Mouse (Mus musculus): ENCODE measurements at regions not wholly inside any gene's neighbourhood (a gene's known extent, or its start where the extent isn't known, plus 50 kb on each side); places are given as distances from the start of the nearest gene placed in this dataset.

- no peak for DNase-seq
Observed at GRCm38 (mm10) chr3:16941146-16941545, 934.9 kb upstream of the Gm5150 start.

GRCm38 (mm10) chr3:16939533-16939932, 933.3 kb upstream of the Gm5150 start:
- DNase-seq: no peak

DNA sequence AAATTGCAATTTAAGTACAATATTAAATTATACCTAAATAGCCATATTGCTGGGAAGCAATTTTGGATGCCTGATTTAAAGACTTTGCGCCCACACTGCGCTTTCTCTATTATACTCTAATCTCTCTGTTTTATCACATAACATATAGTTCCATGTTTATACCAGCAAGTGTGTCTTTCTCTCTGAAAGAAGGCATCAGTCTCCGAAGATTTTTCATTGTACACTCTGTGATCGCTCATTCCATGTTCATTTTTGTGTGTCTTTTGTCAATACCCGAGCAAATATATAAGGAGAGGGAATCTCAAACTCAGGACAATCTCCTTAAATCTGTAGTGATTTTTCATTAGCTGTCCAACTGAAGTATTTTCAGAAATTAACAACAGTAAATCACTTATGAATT, 932.9 kb upstream of the Gm5150 start:
- DNase-seq: no peak

DNA sequence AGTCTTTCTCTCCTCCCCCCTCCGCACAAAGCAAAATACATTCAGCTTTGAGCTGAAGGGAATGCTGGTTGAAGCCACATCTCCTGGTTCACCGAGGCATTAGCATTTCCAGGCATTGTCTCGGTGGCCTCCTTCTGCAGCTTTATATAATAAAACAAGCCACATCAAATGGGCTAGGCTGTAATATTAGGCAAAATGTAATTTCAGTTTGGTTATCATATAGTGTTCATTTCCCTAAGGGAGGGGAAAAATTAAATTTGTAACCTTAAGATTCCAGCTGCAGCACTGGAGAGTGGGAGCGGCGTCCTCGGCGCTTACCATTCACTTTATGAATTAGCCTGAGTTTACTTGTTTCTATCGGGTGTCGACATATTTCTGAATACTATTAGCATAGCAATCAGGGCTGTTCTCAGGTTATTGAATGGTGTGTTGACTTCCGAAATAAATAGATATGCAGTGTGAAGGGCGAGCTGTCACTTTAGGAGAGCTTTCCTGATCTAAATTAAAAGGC, 932.3 kb upstream of the Gm5150 start:
- no peak for DNase-seq

DNA sequence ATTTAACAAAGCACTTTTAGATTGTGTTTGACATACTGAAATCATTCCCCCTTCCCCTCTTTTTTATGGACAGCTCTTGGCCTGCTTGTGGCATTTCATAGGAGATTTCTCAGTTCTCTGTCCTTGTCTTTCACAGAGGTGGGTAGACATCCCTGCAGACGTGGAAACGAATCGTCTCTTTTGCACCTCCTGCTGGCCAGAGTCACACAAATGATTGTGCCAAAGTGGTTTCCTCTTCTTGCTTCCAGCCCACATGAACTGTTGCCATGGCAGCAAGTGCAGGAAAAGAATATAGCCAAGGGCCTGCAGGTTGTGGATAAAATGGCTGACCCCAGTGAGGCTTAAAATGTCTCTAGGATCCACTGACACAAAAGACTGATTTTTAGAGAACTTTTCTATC, 924.1 kb upstream of the Gm5150 start:
- DNase-seq: peak; percentile 67

DNA sequence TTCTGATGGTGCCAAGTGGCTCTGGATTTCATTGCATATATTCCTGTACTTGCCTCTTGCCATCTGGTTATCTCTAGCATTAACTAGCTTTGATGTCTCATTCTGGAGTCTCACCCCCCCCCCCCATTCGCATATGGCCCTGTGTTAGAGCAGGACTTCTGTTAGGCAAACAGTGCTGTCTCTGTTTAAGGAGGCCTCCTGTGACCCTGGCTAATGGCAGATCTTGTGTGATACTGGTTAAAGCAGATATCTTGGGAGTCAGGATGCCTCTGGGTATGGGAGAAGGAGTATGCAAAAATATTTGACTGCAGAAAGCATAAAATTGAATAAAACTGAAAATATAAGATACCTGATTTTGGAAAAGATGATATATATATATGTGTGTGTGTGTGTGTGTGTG, 923.6 kb upstream of the Gm5150 start:
- DNase-seq: no peak

DNA sequence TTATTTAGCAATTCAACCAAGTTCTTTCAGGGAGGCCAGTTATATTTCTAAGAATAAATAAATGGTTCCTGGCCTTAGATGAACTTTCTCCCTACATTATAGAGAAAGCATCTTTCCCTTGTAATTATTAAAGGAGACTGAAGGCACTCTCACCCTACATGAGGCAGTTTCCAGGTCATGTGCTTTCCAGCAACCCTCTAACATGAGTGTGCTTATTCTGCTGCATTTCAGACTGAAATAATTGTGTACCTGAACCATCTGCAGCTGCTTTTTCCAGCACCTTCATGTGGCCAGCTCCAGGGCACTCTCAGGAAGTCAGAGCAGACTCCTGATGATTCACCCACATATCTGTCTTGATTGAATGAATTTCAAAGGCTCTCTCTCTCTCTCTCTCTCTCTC, 917.8 kb upstream of the Gm5150 start:
- DNase-seq: no peak

DNA sequence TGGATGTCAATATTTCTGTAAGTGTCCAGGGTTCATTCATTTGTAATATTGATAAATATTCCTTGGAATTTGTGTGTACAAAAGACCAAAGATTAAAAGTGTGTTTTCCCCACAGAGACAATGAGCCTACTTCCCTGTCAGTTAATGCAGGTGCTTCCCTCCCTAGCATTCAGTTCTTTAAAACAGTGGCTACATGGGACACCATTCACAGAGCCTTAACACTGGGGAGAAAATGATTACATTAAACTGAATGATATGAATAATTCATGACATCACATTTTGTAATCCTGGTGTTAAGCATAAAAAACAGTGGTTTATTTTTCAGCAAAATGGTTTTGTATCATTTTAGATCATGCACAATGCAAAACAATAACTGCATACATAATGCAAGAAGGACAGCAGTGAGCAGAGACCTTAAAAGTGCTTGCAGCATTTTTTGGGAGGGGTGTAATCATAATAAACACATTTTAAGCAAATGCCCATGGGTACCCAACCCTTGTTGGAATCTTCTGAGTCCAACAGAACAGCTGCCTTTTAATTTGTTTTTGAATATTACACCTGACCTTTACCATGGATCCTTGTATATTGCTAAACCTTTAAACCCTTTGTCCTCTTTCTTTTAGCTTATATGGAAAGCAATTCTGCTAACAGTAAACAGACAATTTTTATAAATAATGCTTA, 917.1 kb upstream of the Gm5150 start:
- no peak for DNase-seq

DNA sequence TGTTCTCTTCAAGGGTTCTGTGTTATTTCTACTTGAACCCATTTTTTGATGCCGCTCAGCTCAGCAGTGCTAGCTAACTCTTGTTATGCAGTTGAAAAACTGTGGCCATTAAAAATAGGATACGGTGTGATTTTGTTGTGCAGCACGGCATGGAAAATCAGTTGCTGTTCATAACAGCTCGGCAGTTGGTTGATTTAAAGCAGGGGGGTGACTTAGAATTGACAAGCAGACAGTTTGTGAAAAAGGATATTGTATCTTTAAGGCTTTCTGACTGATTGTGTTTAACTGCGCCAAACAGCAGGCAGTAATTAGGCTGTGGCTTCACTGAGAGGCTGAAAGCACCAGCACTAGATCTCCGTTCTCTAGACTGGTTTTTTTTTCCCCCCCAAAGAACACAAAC, 915.1 kb upstream of the Gm5150 start:
- peak; percentile 15 for DNase-seq

DNA sequence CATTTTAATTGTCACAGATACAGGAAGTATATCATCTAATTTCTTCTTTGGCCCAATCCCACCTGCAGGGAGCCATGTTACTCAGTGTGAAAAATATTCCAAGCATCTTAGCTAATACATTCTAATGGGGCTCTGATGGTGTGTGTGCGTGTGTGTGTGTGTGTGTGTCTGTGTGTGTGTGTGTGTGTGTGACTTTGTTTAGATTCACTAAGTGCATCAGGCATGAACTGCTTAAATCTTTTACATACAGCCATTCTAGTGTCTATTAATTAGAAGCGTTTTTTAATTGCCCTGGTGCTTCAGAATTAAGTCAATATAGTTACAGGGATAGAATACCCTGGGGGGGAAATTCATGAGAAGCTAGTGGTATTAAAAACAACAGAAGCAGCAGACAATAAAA, 912.1 kb upstream of the Gm5150 start:
- no peak for DNase-seq

DNA sequence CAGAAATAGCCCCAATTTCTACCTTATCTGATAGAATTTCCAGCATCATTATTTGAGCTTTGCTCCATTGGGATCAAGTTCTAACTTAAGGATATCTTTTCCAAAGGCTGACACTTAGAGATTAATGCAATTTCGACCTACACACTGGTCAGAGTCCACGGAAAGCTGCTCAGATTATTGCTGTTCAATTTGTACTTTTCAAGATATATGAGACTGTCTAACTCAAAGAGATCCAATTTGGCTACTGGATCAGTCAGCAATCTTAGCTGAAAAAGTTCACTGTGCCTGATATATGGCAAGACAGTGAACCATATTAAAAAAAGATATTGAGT, 909.8 kb upstream of the Gm5150 start:
- DNase-seq: no peak

DNA sequence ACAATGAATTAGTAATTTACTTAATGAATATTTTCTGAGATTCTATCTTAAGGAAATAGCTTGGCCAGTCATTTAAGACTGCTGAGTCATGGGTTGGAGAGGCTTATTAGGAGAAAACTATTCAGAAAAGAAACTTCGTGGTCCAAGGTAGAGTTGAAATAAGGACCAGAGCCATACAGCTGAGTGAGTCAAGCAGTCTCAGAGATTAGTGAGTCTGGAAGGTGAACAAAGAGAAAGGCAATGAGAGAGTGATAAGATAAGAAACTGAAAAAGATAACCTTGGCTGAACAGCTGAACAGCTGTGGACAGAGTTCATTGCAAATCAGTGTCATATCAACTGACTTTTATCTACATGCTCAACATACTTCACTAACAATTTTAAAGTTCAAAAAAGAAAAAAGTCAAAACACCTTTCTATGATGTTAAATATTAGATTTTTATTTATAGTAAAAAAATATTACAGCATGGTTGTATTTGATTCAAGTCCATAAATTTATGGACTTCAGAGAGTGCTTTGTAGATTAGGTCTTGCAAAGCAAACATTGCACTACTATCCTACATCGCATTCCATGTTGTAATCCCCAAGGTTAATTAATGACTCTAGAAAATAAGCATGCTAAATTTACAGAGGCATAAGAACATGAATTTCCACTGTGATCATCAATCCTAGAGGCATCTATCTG, 909.3 kb upstream of the Gm5150 start:
- DNase-seq: no peak

DNA sequence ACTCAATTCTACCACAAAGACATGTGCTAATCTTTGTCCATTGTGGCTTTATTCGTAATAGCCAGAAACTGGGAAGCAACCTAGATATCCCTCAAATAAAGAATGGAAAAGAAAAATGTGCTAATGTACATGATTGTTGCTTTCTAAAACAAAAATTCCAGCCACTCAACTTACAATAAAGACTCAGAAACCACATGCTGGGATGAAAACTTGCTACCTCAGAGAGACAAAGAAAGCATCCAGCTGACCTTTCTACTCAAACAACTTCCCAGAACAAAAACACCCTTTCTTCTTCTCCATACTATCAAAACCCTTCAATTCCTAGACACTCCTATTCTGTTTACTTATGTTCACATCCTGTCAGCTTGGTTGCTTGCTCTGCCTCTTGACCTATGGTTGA, 881.9 kb upstream of the Gm5150 start:
- DNase-seq: no peak

DNA sequence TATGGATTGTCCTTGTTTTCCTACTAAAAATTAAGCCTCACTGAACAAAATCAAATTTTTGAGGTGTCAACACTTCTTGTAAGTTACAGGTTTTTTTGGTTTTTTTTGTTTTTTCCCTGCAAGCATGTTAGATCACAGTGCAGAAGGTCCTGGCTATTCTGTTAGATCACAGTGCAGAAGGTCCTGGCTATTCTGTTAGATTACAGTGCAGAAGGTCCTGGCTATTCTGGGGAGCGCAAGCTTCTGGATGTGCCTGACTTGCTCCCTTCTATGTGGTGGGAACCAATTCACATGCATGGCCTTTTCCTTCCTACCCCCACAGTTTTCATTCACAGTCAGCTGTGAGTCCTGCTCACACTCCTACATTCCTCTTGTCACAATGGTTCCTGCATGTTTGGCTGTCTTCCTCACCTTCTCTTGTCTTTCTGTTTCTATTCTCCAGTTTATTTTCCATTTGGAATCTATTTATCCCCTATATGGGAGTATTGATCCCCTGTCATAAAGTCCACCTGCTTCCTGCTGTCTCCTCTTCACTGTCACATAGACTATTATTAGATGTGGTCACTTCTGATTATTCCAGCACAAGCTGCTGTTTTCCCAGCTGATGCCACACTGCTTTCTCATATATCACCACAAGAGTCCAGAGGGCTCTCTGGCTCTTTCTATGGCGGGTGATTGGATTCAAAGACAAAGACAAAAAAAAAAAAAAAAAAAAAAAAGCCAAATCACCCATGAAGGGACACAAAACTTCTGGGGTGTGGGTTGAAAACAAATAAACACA, 866.3 kb upstream of the Gm5150 start:
- no peak for DNase-seq

- DNase-seq: no peak
Observed at GRCm38 (mm10) chr3:16860034-16860433, 853.8 kb upstream of the Gm5150 start.

- DNase-seq: peak; percentile 61
Observed at GRCm38 (mm10) chr3:16858931-16859330, 852.7 kb upstream of the Gm5150 start.

DNA sequence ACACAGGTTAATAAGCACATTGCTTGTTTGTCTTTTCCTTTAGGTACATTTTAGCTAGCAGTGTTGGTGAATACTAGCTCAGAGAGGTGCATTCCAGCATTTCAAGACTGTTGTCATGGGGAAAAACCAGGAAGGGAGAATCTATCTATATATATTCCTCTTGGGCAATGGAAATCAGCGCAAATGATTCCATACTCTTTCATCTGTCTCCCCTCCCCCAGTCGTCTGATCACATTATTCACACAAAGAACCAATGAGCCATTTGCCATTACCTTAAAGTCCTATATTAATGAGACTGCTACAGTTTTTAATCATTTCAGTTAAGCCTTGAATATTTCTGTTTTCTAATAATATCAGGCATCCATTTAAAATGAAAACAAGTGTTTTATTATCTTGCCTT, 849.0 kb upstream of the Gm5150 start:
- no peak for DNase-seq

GRCm38 (mm10) chr3:16853992-16854391, 847.8 kb upstream of the Gm5150 start:
- DNase-seq: peak; percentile 67

- DNase-seq: peak; percentile 30
Observed at GRCm38 (mm10) chr3:16846785-16847520, 840.7 kb upstream of the Gm5150 start.

DNA sequence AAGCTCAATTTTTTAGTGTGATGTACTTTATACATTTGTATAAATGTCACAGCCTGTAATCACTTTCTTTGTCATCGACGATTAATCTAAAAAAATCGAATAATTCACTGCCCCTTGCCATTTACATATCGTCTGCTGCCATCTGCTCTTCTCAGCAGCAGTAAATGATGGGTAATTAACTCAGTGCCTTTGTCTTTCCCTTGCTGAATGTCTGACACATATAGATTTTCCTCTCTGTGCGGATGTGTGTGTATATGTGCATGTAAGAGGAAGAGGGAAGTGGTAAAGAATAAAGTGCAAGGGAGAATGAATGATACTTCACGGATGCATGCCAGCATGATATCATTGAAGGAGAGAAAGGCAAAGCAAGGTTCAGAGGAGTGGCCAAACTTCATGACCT, 814.3 kb upstream of the Gm5150 start:
- peak; percentile 29 for DNase-seq

GRCm38 (mm10) chr3:16819218-16820122, 813.2 kb upstream of the Gm5150 start:
- DNase-seq: peak; percentile 51

DNA sequence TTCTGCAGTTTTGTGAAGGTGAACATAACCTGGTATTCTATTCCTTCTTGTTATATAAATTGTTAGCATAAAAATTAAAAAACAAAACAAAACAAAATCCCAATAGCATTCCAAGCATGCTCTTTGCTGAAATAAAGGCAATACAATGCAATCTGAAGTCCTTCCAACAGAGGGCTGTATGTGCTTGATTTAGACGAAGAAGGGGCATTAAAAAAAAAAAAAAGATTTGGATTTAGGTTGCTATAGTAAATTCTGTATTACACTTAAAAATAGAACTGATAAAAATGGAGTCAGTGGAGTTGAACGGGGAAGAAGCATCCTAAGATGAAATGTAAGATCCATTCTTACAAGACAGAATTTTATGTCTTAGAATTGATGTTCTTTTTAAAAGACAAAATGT, 810.6 kb upstream of the Gm5150 start:
- DNase-seq: peak; percentile 65

All from retina, postnatal 1 day (tissue).